Mouse (Mus musculus) CD4-positive helper T cell, adult 2 months (primary cell): ENCODE data around the gene Samm50.
A peak's percentile ranks its signal among the peaks of the same experiment; 100 is the strongest.
"Not testable (repeated sequence)": the region's sequence is repeated elsewhere in the genome, so short reads cannot be mapped to it uniquely, and the experiment has no call there.

Experiments
- DNase-seq: peaks from one replicate; pipeline ENCODE4 v3.0.0-alpha.2; 2012; ENCODE audit warnings: low read depth, missing footprints, low spot score

Samm50 gene

GRCm38 (mm10) chr15:84192058-84192791, at the start of gene Samm50:
Gene Samm50 (plus strand): TSS chr15:84192241.
- peak; percentile 95 for DNase-seq

GRCm38 (mm10) chr15:84156158-84156557, 35.9 kb upstream of the Samm50 start:
- DNase-seq = no peak

GRCm38 (mm10) chr15:84157530-84157929, 34.5 kb upstream of the Samm50 start:
- DNase-seq = not testable (repeated sequence)

- DNase-seq = no peak
Measured at GRCm38 (mm10) chr15:84161871-84162270, 30.2 kb upstream of the Samm50 start.

GRCm38 (mm10) chr15:84166818-84167217, 25.2 kb upstream of the Samm50 start:
- DNase-seq = no peak

GRCm38 (mm10) chr15:84167600-84167999, 24.4 kb upstream of the Samm50 start, which contains the start of gene Pnpla3:
Gene Pnpla3 (plus strand): TSS chr15:84167837.
- DNase-seq = peak; percentile 82

- DNase-seq = peak; percentile 72
Measured at GRCm38 (mm10) chr15:84168170-84169161, 23.6 kb upstream of the Samm50 start.

- no peak for DNase-seq
Measured at GRCm38 (mm10) chr15:84169511-84169910, 22.5 kb upstream of the Samm50 start.

- no peak for DNase-seq
Measured at GRCm38 (mm10) chr15:84171166-84171565, 20.9 kb upstream of the Samm50 start.

GRCm38 (mm10) chr15:84178733-84179132, 13.3 kb upstream of the Samm50 start:
- DNase-seq = no peak

GRCm38 (mm10) chr15:84182000-84182399, 10.0 kb upstream of the Samm50 start:
- DNase-seq = no peak

GRCm38 (mm10) chr15:84183967-84184366, 8.1 kb upstream of the Samm50 start:
- DNase-seq = no peak

- no peak for DNase-seq
Measured at GRCm38 (mm10) chr15:84186196-84186595, 5.8 kb upstream of the Samm50 start.

- no peak for DNase-seq
Measured at GRCm38 (mm10) chr15:84188887-84189530, 3.0 kb upstream of the Samm50 start.

GRCm38 (mm10) chr15:84189881-84190280, 2.2 kb upstream of the Samm50 start:
- DNase-seq = no peak

GRCm38 (mm10) chr15:84191724-84192057, 350 bp upstream of the Samm50 start:
- DNase-seq = no peak

GRCm38 (mm10) chr15:84196486-84197165, 4.6 kb downstream of the Samm50 start:
- no peak for DNase-seq

GRCm38 (mm10) chr15:84207327-84207726, 15.3 kb downstream of the Samm50 start:
- no peak for DNase-seq

- no peak for DNase-seq
Measured at GRCm38 (mm10) chr15:84209517-84210412, 17.7 kb downstream of the Samm50 start.

- no peak for DNase-seq
Measured at GRCm38 (mm10) chr15:84210461-84210860, 18.4 kb downstream of the Samm50 start.
